Mouse (Mus musculus): ENCODE results near the gene Prtg.
A peak's percentile ranks its signal among the peaks of the same experiment; 100 is the strongest.

The Prtg gene

GRCm38 (mm10) chr9:72806731-72807419 lies at the start of gene Prtg:
Gene Prtg, plus strand, starts transcription at chr9:72806874.
- no peak for DNase-seq (ENCODE audit: low spot score in 2 of 2)

- no peak for DNase-seq (ENCODE audit: low spot score in 2 of 2)
These were observed 49.5 kb upstream of the Prtg start for GRCm38 (mm10) chr9:72757143-72757542.

DNA sequence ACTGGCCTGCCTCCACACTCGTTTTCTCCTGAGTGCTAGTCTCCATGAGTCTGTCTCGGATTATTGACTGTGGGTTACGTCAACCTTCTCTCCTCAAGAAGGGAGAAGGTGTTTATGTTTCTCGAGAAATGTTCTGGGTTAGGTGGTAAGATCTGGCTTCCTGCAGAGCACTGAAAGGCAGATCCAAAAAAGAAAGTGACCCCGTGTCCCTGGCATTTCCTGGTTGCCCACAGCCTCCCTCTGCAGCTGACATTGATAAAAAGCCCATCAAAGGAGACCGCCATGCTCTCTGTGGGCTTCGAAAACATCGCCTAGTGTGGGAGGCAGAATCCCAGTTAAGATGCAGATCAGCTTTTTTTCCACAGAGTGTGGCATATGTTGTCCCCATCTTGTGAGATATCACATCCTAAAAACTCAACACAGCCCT lies 48.0 kb upstream of the Prtg start:
- DNase-seq (ENCODE audit: low spot score in 2 of 2), result no peak

DNA sequence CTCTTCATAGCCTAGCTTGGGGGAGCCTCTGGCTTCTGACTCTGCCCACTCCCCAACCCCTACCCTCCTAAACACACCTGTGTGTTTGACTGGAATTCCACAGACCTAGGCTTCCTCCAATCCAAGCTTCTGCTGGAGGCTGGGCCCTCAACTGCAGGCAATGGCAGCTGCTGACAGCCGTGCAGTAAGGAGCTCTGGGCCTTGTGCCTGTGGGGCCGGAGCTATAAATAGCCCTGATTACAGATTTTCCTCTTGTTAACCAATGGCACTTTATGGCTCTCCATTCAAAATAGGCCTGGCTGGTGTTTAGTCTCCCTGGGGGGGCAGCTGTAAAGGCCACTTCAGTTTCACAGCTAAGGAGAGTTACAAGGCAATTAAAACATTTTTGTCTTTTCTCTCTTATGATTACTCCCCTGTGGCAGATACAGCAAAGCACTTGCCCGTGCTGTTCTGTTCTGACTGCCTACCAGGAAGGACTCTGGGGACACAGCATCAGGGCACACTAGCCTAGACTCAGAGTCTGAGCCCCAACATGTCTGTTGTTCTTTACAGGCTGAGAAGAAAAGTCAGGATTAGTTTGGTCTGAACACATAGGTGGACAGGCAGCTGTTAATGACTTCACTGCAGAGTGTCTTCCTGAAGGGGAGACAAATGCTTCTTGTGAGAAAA lies 43.5 kb upstream of the Prtg start:
- DNase-seq (ENCODE audit: low spot score in 2 of 2), result no peak

DNA sequence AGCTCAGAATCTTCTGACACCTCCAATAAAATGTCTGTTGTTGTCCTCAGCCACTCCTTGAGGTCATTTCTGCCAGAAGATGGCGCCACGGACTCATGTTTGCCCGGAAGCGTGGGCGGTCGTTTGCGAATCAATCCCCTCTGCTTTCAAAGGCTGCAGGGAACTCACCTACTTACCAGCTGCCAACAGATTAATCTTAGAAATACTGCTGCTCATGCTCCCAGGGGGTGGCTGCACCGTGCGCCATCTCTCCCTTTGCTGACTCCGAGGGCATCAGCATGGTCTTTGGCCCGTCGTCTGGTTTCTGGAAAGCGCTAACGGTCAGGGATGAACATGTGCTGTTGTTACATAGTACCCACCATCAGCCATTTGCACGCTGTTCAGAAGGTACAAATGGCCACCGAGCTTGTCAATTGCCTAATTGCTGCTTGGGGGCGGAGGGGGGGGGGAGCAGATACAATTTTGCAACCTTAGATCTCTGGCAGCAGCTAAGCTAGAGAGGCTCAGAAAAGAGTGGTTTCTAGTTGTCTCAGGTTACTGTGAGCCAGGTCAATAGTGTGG lies 39.8 kb upstream of the Prtg start:
- peak; percentile 56 to 77 for DNase-seq (ENCODE audit: low spot score in 2 of 2)

DNA sequence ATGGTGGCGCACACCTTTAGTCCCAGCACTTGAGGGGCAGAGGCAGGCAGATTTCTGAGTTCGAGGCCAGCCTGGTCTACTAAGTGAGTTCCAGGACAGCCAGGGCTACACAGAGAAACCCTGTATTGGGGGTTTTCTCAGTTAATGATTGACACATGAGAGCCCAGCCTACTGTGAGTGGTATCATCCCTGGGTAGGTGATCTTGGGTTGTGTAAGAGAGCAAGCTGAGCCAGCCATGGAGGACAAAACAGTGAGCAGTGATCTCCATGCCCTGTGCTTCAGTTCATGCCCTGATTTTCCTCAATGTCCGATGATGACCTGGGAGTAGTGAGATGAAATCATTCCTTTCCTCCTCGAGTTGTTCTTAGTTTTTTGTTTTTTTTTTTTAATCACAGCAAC lies 31.7 kb upstream of the Prtg start:
- no peak for DNase-seq (ENCODE audit: low spot score in 2 of 2)

- no peak for DNase-seq (ENCODE audit: low spot score in 2 of 2)
These were observed 27.7 kb upstream of the Prtg start for GRCm38 (mm10) chr9:72779004-72779403.

- no peak for DNase-seq (ENCODE audit: low spot score in 2 of 2)
These were observed 26.9 kb upstream of the Prtg start for GRCm38 (mm10) chr9:72779733-72780132.

DNA sequence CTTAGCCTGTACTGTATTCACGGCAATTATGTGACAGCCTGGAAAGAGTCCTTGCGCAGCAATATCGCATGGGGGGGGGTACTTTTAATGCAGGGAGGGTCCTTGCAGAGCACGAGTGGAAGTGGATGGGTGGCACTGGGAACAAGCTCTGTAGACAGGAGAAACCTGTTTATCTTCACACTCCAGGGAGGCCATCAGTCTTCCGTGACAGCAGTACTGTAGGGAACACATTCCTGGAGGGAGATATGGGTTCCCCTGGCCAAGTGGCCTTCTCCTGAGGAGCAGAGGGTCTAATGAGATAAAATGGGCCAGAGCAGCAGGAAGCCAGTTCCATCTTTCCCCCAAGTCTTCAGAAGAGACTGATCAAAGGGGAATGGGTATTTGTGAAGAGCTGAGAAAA lies 26.0 kb upstream of the Prtg start:
- DNase-seq (ENCODE audit: low spot score in 2 of 2), result no peak

- DNase-seq (ENCODE audit: low spot score in 2 of 2), result no peak
These were observed 25.2 kb upstream of the Prtg start for GRCm38 (mm10) chr9:72781466-72781865.

DNA sequence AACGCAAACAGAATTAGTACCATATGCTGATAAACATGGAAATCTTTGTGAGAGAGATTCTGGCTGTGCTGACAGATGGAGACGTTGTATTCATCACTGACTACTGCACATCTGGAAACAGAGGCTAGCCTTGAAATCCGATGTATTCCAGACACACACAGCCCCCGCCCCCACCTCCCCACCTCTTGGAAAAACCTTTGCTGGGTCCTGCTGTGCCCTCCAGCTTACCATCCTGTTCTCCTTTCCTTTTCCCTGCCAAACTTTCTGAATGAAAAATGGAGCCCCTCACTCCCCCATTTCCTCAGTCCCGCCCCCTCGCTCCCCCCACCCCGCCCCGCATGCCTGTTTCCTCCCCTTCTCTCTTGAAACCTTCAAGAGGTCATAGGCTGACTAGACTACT lies 24.6 kb upstream of the Prtg start:
- no peak for DNase-seq (ENCODE audit: low spot score in 2 of 2)

DNA sequence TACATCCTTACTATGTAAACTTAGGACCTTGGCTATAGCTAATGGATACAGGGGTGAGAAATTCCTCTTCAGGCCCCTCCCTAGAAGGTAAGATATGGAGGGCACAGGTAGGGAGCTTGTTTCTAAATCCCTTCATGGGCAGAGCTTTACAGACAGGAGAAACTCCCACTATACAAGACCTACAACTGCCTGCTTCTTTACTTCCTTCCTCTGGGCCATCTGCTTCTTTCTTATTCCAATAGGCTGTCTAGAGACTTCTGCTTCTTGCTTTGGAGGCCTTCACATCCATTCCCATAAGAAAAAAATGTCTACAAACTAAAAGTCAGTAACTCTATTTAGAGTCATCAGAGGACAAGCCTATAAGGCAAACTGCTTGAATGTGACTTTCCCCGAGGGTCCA lies 18.9 kb upstream of the Prtg start:
- DNase-seq (ENCODE audit: low spot score in 2 of 2), result no peak

- no peak for DNase-seq (ENCODE audit: low spot score in 2 of 2)
These were observed 16.0 kb upstream of the Prtg start for GRCm38 (mm10) chr9:72790530-72791212.

- no peak for DNase-seq (ENCODE audit: low spot score in 2 of 2)
These were observed 15.5 kb upstream of the Prtg start for GRCm38 (mm10) chr9:72791213-72791582.

DNA sequence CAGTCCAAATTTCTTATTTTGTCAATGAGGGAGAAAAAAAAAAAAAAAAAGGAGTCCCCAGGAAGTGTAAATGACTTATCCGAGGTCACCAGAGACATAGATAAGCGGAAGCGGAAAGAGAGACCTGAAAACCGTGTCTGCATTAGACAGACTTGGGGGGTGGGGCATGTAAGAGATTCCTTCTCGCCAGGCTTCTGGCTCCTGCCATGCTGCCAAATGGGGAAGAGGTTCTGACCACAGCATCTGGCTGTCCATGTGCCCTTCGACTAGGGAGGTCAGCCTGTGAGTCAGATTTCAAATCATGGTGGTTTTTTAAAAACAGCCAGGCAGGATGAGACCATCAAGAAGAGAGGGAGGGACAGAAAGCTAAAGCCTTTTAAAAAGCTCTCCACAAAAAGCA lies 15.0 kb upstream of the Prtg start:
- DNase-seq (ENCODE audit: low spot score in 2 of 2), result no peak

DNA sequence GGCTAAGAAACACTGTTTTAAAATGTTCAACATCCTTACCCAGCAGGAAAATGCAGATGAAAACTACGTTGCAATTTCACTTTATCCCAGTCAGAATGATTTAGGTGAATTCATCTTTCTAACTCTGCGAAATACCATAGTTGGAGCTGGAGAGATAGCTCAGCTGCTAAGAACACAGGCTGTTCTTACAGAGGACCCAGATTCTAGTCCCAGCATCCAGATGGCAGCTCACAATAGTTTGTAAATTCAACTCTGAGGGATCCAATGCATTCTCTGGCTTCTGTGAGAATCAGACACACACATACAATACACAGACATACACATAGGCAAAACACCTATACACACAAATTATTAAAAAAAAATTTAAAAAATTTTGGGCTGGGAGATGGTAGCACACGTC lies 11.4 kb upstream of the Prtg start:
- DNase-seq (ENCODE audit: low spot score in 2 of 2), result no peak

DNA sequence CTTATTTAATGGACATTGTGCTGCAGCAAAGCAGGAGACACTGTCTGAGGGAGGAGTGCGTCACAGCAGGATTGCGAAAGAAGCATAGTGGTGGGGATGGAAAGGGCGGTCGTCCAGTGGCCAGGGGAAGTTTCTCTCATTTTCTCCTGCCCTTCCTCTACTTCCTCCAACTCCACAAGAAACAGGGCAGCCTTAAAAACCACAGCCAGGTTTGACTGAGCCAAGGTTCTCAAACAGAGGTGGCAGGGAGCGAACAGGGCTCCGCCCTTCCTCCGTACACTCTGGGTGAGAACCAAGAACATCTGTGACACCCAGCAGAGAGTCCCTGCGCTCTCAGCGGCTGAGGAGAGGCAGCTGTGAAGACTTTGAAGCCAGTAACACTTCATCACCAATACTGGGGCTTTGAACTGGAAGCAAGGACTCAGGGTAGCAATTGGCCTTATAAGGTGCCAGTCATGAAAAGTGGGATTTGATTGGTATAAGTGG lies 9.5 kb upstream of the Prtg start:
- DNase-seq (ENCODE audit: low spot score in 2 of 2), result peak in 1 of 2 experiments; percentile 53

- no peak for DNase-seq (ENCODE audit: low spot score in 2 of 2)
These were observed 3.4 kb upstream of the Prtg start for GRCm38 (mm10) chr9:72803280-72803679.

GRCm38 (mm10) chr9:72806146-72806545 lies 528 bp upstream of the Prtg start:
- no peak for DNase-seq (ENCODE audit: low spot score in 2 of 2)

DNA sequence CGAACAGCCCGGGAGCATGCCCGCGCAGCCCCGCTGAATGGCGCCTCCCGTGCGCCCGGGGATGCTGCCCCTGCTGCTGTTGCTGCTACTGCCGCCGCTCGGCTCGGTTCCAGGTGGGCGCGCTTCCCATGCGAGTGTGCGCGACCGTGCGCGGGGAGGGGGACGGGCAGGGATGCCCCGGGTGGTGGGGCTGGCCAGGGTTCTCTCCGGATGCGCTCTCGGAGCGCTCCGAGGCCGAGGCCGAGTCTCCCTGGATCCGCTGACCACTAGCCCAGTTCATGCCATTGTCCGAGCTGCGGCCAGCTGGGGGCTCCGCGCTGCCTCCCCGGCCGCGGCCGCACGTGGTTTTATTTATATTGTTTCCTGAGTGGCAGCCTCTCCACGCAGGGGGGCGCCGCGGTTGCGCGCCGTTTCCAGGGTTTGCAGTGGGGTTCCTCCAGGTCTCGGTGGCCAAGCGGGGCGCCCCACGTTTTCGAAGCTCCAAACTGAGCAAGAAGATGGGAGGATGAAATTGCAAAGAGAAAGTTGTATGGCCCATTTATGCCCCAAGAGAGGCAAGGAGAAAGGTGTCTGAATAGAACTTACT lies 839 bp downstream of the Prtg start:
- DNase-seq (ENCODE audit: low spot score in 2 of 2), result peak in 1 of 2 experiments; percentile 11

DNA sequence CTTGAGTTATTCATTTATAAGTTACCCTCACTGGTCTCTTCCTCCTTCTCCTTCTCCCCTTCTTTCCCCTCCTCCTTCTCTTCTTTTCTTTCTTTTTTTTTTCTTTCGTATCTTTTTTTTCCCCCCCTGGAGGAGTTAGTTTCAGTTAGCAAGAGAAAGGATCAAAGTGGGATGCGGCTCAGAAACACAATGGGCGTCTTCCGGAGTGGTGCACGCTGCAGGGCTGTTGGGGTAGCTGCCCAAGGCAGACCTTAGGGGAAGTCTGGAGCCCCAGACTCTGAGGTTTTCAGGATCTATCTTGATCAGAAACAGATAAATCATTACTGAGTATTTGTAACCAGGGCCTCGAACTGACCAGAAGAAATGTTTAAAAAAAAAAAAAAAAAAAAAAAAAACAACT lies 1.5 kb downstream of the Prtg start:
- no peak for DNase-seq (ENCODE audit: low spot score in 2 of 2)

- DNase-seq (ENCODE audit: low spot score in 2 of 2), result no peak
These were observed 1.9 kb downstream of the Prtg start for GRCm38 (mm10) chr9:72808586-72808985.
